Mouse (Mus musculus) retina, postnatal 7 days (tissue): ENCODE results near the gene Ube2l6.
"Not testable (repeated sequence)": the region's sequence is repeated elsewhere in the genome, so short reads cannot be mapped to it uniquely, and the experiment has no call there.

Experiments
- DNase-seq: peaks from one replicate; pipeline ENCODE4 v3.0.0-alpha.2; 2012; ENCODE audit warnings: low read depth, low spot score

Gene Ube2l6

GRCm38 (mm10) chr2:84793154-84793553 is 5.5 kb upstream of the Ube2l6 start:
- DNase-seq = no peak

GRCm38 (mm10) chr2:84793871-84794270 is 4.8 kb upstream of the Ube2l6 start:
- DNase-seq = no peak

- DNase-seq = peak; percentile 50
Measured at GRCm38 (mm10) chr2:84797833-84798492, 665 bp upstream of the Ube2l6 start.

- no peak for DNase-seq
Measured at GRCm38 (mm10) chr2:84799041-84799561, 473 bp downstream of the Ube2l6 start.

GRCm38 (mm10) chr2:84800304-84800703 is 1.7 kb downstream of the Ube2l6 start:
- DNase-seq = no peak

- not testable (repeated sequence) for DNase-seq
Measured at GRCm38 (mm10) chr2:84801223-84801622, 2.6 kb downstream of the Ube2l6 start.

DNA sequence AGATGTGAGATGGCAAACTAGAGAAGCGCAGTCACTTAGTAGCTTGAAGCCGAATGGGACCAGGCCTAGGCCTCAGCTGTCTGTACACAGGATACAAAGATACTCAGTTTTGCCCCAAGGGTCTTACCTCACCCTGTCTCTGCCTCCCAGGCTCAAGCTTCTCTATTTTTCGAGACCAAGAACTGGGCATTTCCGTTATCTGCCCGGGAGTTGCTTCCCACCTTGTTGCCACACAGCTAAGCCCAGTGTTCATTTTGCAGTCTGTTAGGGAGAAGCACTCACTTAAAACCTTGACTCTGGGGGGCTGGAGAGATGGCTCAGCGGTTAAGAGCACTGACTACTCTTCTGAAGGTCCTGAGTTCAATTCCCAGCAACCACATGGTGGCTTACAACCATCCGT is 5.3 kb downstream of the Ube2l6 start:
- DNase-seq = no peak

- DNase-seq = no peak
Measured at GRCm38 (mm10) chr2:84806546-84806945, 7.9 kb downstream of the Ube2l6 start.

DNA sequence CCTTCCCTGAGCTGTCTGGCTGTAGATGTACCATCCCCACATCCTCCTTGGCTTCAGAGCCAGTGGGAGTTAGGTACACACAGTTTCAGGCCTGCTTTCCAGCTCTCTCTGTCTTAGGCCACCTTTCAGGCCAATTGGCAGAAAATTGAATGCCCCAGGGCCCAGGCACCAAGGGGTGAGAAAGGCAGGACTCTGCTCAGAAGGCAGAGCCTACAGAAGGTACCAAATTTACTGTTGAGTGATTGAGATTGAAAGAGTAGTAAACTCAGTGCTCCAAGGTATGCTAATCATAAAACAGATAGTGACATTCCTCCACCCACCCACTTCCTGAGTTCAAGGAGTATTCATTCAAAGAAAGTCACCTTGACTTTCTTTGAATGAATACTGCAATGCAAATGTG is 10.7 kb downstream of the Ube2l6 start:
- no peak for DNase-seq

DNA sequence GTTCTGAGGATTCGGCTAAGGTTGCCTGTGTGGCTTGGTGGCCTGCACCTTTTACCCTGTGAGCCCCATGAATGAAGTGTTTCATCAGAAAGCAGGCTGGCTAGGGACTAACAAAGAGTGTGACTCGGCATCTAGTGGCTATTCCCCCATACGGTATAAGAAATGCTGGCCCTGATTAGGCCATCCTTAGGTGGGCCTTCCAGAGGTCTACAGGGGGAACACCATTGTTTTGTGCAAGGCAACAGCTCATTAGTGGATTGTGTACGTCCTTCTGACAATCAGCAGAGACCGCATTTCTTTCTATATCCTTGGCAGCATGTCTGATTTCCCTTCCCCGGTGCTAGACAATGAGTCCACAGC is 11.9 kb downstream of the Ube2l6 start:
- DNase-seq = no peak

GRCm38 (mm10) chr2:84810886-84811577 is 12.4 kb downstream of the Ube2l6 start:
- DNase-seq = peak; percentile 46

GRCm38 (mm10) chr2:84811880-84812279 is 13.3 kb downstream of the Ube2l6 start:
- no peak for DNase-seq

DNA sequence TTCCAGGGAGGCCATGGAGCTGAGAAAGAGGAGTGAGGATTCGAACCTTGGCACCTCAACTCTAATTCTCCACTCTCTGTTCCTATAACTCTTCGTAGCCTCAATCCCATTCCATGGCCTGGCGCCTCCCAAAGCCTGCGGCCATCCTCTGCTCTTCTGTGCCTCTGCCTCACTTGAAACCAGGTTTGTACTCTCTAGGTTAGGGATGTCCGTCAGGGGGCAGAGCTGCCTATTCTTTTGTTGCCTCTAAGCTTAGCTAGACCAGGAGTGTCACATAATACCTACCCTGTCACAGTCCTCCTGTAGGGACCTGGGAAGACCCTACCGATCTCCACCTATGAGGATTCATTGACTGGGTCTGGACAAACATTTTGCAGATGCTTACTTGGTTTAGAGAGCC is 14.0 kb downstream of the Ube2l6 start:
- DNase-seq = no peak

- DNase-seq = no peak
Measured at GRCm38 (mm10) chr2:84819861-84820260, 21.2 kb downstream of the Ube2l6 start.

DNA sequence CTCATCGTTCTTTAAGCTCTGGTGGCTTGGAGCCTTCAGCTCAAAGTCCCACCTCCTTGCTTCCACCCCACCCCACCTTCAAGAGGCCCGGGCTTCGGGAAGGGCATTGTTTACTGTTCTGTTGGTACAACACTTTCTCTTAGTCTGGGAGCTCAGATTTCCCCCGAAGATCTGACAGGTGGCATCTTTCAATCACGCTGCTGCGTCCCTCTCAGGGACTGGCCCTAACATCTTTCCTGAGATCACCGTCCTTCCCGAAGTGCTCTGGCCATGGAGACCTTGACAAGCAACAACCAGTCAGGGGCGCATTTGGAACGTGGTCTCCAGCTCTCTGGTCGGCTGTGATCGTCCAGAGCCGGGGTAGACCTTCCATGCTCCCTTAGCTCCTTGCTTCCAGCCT is 23.9 kb downstream of the Ube2l6 start, which contains the start of gene Smtnl1:
TSS of gene Smtnl1 (minus strand) at position 101 of the 400 bp plus-strand sequence.
- no peak for DNase-seq

DNA sequence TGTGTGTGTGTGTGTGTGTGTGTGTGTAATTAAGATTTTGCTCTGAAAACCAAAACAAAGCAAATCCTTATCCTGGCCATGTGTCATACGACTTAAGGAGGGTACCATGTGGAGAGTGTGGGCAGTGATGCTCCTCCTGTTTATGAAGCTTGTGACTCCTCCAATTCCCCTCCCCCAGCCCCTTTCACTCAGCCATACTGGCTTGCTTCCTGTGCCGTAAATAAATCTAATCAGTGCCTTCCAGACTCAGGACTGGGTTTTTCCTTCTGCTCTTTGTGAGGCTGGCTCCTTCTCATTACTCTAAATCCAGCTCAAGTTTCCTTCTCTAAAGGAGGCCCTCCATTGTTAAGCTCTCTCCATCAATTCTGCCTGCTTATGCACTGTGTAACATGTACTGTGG is 24.6 kb downstream of the Ube2l6 start:
- DNase-seq = no peak

DNA sequence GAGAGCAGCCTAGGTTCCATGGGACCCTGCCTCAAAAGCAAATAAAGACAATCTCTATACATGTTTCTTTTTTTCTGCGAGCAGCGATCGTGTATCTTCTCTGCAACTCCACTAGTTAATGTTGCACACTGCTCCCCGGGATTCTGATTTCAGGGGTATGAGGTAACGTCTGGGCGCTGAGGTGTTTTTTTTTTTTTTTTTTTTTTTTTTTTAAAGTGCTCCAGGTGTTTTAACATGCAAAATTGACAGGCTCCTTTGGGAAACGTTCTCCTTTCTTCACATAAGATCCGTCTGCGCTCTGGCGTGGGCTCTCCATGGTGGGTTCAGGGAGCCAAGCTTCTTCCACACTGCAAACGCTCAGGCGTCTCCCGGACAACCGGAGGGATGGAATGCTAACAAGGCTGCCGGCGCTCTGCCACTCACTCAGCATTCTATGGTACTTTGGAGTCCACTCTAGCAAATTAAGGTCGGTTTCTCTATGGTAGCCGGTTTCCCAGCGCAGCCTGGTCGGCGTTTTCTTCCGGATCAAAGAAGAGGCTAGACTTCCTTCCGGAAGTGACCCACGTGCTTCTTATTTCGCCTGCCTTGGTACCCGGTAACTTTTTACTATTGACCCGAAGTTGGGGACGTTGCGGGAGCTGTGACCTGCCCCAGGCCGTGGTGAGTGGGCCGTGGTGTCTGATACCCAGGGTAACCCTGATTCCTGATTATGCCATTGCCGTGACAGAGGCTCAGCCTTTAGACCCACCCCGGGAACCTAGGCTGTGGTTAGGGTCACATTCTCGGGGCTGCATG is 28.1 kb downstream of the Ube2l6 start, which contains the start of gene Timm10:
TSS of gene Timm10 (plus strand) at position 510 of the 795 bp plus-strand sequence.
- DNase-seq = peak; percentile 90

GRCm38 (mm10) chr2:84827283-84827920 is 28.8 kb downstream of the Ube2l6 start:
- DNase-seq = no peak

GRCm38 (mm10) chr2:84831666-84832391 is 33.2 kb downstream of the Ube2l6 start:
- DNase-seq = peak; percentile 76

GRCm38 (mm10) chr2:84837107-84837506 is 38.5 kb downstream of the Ube2l6 start:
- no peak for DNase-seq
